Mouse (Mus musculus): ENCODE measurements around the gene Stam2. TPM values are rescaled to one million over a fixed set of nuclear protein-coding genes. Genes with fewer than 3 reads are reported as not detected.

The Stam2 gene
- 10 to 100 TPM; 21.7 to 26.3 TPM for total RNA-seq (2021)
- long read RNA-seq, experiment 1, full-length matches to known transcripts: 14 of 15 reads
- long read RNA-seq, experiment 1, partial matches to known transcripts: 0 of 15 reads
- long read RNA-seq, experiment 1, other reads (novel, unspliced or antisense): 1 of 15 reads
- long read RNA-seq, experiment 2, full-length matches to known transcripts: 10 of 14 reads
- long read RNA-seq, experiment 2, partial matches to known transcripts: 2 of 14 reads
- long read RNA-seq, experiment 2, other reads (novel, unspliced or antisense): 2 of 14 reads

GRCm38 (mm10) chr2:52742256-52743158, at the start of gene Stam2:
TSS of gene Stam2 (minus strand) at chr2:52742281.
- DNase-seq (ENCODE audit: low spot score in 2 of 2): peak; percentile 92 to 96

GRCm38 (mm10) chr2:52785106-52785721, 43.1 kb upstream of the Stam2 start:
- no peak for DNase-seq (ENCODE audit: low spot score in 2 of 2)

- no peak for DNase-seq (ENCODE audit: low spot score in 2 of 2)
Measured at GRCm38 (mm10) chr2:52779987-52780386, 37.9 kb upstream of the Stam2 start.

- no peak for DNase-seq (ENCODE audit: low spot score in 2 of 2)
Measured at GRCm38 (mm10) chr2:52779381-52779780, 37.3 kb upstream of the Stam2 start.

GRCm38 (mm10) chr2:52777839-52778238, 35.8 kb upstream of the Stam2 start:
- DNase-seq (ENCODE audit: low spot score in 2 of 2): peak in 1 of 2 experiments; percentile 21

GRCm38 (mm10) chr2:52774373-52774772, 32.3 kb upstream of the Stam2 start:
- no peak for DNase-seq (ENCODE audit: low spot score in 2 of 2)

GRCm38 (mm10) chr2:52772774-52773393, 30.8 kb upstream of the Stam2 start:
- DNase-seq (ENCODE audit: low spot score in 2 of 2): no peak

- no peak for DNase-seq (ENCODE audit: low spot score in 2 of 2)
Measured at GRCm38 (mm10) chr2:52765130-52765529, 23.0 kb upstream of the Stam2 start.

- DNase-seq (ENCODE audit: low spot score in 2 of 2): no peak
Measured at GRCm38 (mm10) chr2:52763891-52764290, 21.8 kb upstream of the Stam2 start.

- peak; percentile 80 to 81 for DNase-seq (ENCODE audit: low spot score in 2 of 2)
Measured at GRCm38 (mm10) chr2:52763040-52763736, 21.1 kb upstream of the Stam2 start.

GRCm38 (mm10) chr2:52762529-52762928, 20.4 kb upstream of the Stam2 start:
- DNase-seq (ENCODE audit: low spot score in 2 of 2): no peak

GRCm38 (mm10) chr2:52758627-52759026, 16.5 kb upstream of the Stam2 start:
- peak; percentile 37 to 40 for DNase-seq (ENCODE audit: low spot score in 2 of 2)

- DNase-seq (ENCODE audit: low spot score in 2 of 2): peak in 1 of 2 experiments; percentile 64
Measured at GRCm38 (mm10) chr2:52756691-52757090, 14.6 kb upstream of the Stam2 start.

GRCm38 (mm10) chr2:52753573-52754317, 11.7 kb upstream of the Stam2 start:
- no peak for DNase-seq (ENCODE audit: low spot score in 2 of 2)

- no peak for DNase-seq (ENCODE audit: low spot score in 2 of 2)
Measured at GRCm38 (mm10) chr2:52744099-52744498, 2.0 kb upstream of the Stam2 start.

- DNase-seq (ENCODE audit: low spot score in 2 of 2): peak in 1 of 2 experiments; percentile 81
Measured at GRCm38 (mm10) chr2:52741681-52742255, 313 bp downstream of the Stam2 start.

- DNase-seq (ENCODE audit: low spot score in 2 of 2): no peak
Measured at GRCm38 (mm10) chr2:52740596-52740995, 1.5 kb downstream of the Stam2 start.

- DNase-seq (ENCODE audit: low spot score in 2 of 2): no peak
Measured at GRCm38 (mm10) chr2:52734504-52734903, 7.6 kb downstream of the Stam2 start.

GRCm38 (mm10) chr2:52733659-52734058, 8.4 kb downstream of the Stam2 start:
- no peak for DNase-seq (ENCODE audit: low spot score in 2 of 2)

GRCm38 (mm10) chr2:52732611-52733010, 9.5 kb downstream of the Stam2 start:
- DNase-seq (ENCODE audit: low spot score in 2 of 2): no peak
